Mouse (Mus musculus): ENCODE results near the gene Ost4. TPM values are rescaled to one million over a fixed set of nuclear protein-coding genes. Genes with fewer than 3 reads are reported as not detected.

The Ost4 gene
- polyA plus RNA-seq, 1 experiment, result 211 TPM

DNA sequence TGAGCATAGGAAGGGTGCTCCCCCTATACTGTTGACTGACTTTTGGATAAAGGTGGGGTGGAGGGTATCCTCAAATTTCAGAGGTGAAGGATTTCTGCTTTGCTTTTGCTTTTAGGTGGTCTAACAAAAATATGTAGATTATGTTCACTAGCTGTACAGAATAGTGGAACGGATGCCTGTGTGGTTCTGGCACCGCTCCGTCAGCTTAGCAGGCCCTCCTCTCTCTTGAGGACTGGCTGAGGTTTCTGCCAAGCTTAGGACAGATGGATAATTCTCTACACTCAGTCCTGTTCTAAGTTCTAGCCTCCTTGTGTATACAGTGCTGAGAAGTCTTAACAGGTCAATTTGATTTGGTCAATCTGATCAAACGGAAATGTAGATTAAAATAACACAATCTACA, 42.9 kb upstream of the Ost4 start:
- peak overlapping the region; percentile 76 for H3K27ac ChIP-seq (ENCODE audit: insufficient read depth, low read depth, low read length)
- H3K27me3 ChIP-seq (ENCODE audit: control insufficient read depth, insufficient read depth, low read length), result no peaks in the 10 kb centered on the region
- 28% methylated on average over 4 of the region's 4 CpGs for WGBS
- peaks cover 19% of the 10 kb centered on the region; the same call in 1 of the 2 replicates for H3K4me1 ChIP-seq (ENCODE audit: control insufficient read depth, insufficient read depth, insufficient read length, low read length)
- peaks cover 34% of the 10 kb centered on the region for H3K36me3 ChIP-seq (ENCODE audit: control insufficient read depth, insufficient read depth, low read length)
- TF ChIP-seq CTCF (IDR thresholded peaks at IDR 0.05; ENCODE audit: extremely low read depth, insufficient read length, insufficient replicate concordance, low read depth, low read length), result no peak
- no peak for TF ChIP-seq POLR2A (IDR thresholded peaks at IDR 0.05; ENCODE audit: low read depth, low read length)
- peak overlapping the region; percentile 70 for H3K4me3 ChIP-seq (ENCODE audit: low read depth, low read length)

DNA sequence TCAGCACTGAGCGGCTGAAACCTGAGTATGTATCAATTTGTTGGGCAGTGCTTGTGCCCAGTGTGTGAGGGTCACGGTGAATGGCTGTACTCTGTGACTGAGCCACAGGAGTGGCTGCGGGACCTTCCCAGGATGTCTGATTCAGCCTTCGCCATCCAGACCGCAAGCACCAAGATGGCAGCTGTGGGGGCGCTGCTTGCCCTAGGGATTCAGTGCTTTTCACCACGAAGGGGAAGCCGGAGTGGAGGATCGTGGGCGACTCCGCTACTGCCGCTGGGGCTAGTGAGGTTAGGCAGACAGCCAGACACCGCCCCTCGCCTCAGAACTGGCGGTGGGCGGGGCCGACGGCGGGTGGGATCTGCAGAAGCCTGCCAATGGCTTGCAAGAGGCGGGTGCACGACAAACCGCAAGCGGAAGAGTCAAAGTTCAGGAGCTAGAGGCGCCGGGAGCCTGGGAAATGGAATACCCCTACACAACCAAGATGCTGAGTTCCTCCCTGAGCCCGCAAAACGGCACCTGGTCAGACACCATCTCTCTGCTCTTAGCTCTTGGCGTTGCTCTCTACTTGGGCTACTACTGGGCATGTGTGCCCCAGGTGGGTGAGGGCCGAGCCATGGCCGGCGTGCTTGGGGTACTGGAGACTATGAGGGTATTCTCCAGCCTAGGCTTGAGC, 42.2 kb upstream of the Ost4 start:
- TF ChIP-seq CTCF (IDR thresholded peaks at IDR 0.05; ENCODE audit: extremely low read depth, insufficient read length, insufficient replicate concordance, low read depth, low read length), result no peak
- peak; percentile 79 for TF ChIP-seq POLR2A (IDR thresholded peaks at IDR 0.05; ENCODE audit: low read depth, low read length)
- 1% methylated on average over 31 of the region's 31 CpGs for WGBS
- peaks cover 27% of the 10 kb centered on the region for H3K36me3 ChIP-seq (ENCODE audit: control insufficient read depth, insufficient read depth, low read length)
- peaks cover 20% of the 10 kb centered on the region; the same call in 1 of the 2 replicates for H3K4me1 ChIP-seq (ENCODE audit: control insufficient read depth, insufficient read depth, insufficient read length, low read length)
- peak overlapping the region; percentile 93 for H3K27ac ChIP-seq (ENCODE audit: insufficient read depth, low read depth, low read length)
- H3K4me3 ChIP-seq (ENCODE audit: low read depth, low read length), result peak overlapping the region; percentile 70
- H3K27me3 ChIP-seq (ENCODE audit: control insufficient read depth, insufficient read depth, low read length), result no peaks in the 10 kb centered on the region

DNA sequence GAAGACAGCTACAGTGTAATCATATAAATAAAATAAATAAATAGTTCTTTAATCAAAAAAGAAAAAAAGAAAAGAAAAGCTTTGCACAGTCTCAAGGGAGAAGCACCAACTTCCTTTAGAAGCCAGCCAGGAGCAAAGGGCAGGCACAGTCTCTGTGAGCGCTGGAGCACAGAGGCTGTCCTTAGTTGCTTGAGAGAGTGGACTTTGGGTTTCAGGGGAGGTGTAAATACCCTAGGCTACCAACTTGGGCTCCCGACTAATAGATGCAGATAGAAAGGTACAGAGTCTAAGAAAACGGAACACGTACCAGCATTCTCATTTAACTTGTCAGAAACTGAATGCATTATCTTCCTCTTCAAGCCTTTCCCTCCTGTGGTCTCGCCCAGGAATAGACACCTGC, 41.0 kb upstream of the Ost4 start:
- TF ChIP-seq POLR2A (IDR thresholded peaks at IDR 0.05; ENCODE audit: low read depth, low read length), result no peak
- no peak for TF ChIP-seq CTCF (IDR thresholded peaks at IDR 0.05; ENCODE audit: extremely low read depth, insufficient read length, insufficient replicate concordance, low read depth, low read length)
- Histone ChIP-seq H3K27me3 (ENCODE audit: control insufficient read depth, insufficient read depth, low read length) (no peaks in the 10 kb centered on the region), H3K4me1 (ENCODE audit: control insufficient read depth, insufficient read depth, insufficient read length, low read length) (peaks cover 20% of the 10 kb centered on the region; the same call in 1 of the 2 replicates), H3K27ac (ENCODE audit: insufficient read depth, low read depth, low read length) (peak overlapping the region; percentile 93), H3K36me3 (ENCODE audit: control insufficient read depth, insufficient read depth, low read length) (peaks cover 16% of the 10 kb centered on the region), H3K4me3 (ENCODE audit: low read depth, low read length) (no peak overlapping the region)
- 37% methylated on average over 5 of the region's 5 CpGs for WGBS

DNA sequence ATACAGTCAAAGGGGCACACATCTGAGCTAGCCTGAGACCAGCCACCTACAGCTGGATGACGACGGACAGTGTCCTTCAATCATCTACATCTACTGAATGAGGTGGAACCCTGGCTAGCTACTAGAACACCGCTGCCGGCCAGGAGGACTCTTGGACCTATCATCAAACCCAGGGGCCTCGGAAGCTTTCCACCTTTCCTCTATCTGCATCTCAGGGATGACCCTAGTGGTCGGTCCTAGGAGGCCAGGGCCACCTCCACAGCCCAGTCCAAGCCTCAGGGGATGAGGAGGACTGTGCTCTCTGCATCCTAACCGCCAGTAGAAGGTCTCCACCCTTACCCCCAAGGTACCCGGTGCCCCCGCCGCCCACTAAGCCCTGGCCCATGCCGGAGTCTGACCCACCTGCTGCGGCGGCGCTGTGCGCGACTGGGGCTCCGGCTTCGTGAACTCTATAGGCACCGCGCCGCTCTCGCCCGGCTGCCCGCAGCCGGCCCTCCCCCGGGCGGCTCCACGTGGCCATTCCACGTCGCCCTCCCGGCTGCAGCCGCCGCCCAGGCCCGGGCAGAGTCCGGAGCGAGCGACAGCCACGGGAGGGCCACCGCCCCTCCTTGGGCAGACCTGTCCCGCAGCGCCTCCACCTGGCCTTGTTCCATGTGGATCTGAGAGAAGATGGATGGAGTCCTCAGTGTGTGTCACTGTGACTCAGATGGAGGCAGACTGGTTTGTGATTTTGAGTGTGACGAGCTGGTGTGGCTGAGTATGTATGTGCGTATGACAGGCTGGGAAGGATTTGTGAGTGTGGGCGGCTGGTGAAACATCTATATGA, 37.6 kb upstream of the Ost4 start, which contains the start of gene Cgref1:
Gene Cgref1 (minus strand): TSS at position 636 of the 826 bp plus-strand sequence.
- no peaks in the 10 kb centered on the region for H3K36me3 ChIP-seq (ENCODE audit: control insufficient read depth, insufficient read depth, low read length)
- 5% methylated on average over 44 of the region's 44 CpGs for WGBS
- peaks cover 13% of the 10 kb centered on the region; the same call in 1 of the 2 replicates for H3K4me1 ChIP-seq (ENCODE audit: control insufficient read depth, insufficient read depth, insufficient read length, low read length)
- peak within 1 kb of the TSS; percentile 91 for H3K27ac ChIP-seq (ENCODE audit: insufficient read depth, low read depth, low read length)
- H3K4me3 ChIP-seq (ENCODE audit: low read depth, low read length), result peak within 1 kb of the TSS; percentile 69
- peak; percentile 49; the same call in 1 of the 2 replicates for TF ChIP-seq POLR2A (IDR thresholded peaks at IDR 0.05; ENCODE audit: low read depth, low read length)
- TF ChIP-seq CTCF (IDR thresholded peaks at IDR 0.05; ENCODE audit: extremely low read depth, insufficient read length, insufficient replicate concordance, low read depth, low read length), result peak; percentile 51; the same call in 1 of the 2 replicates
- H3K27me3 ChIP-seq (ENCODE audit: control insufficient read depth, insufficient read depth, low read length), result no peaks in the 10 kb centered on the region

DNA sequence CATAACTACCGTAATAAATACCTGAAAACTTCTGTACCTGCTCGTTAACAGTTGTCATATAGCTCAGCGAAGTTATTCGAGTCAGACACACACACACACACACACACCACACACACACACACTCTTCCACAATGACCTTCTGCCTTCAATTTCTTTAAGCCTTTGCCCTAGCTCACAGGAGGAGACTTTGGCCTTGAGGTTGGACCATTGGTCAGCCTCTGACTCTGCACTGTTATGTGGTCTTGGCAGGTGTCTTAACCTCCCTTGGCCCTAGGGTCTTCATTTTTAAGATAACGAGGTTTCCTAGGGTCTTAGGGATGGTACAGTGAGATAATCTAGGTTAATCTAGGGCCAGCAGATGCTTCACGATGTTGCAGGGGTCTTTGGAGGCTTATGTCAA, 36.8 kb upstream of the Ost4 start:
- Histone ChIP-seq H3K27me3 (ENCODE audit: control insufficient read depth, insufficient read depth, low read length) (no peaks in the 10 kb centered on the region), H3K36me3 (ENCODE audit: control insufficient read depth, insufficient read depth, low read length) (no peaks in the 10 kb centered on the region), H3K4me1 (ENCODE audit: control insufficient read depth, insufficient read depth, insufficient read length, low read length) (peaks cover 13% of the 10 kb centered on the region; the same call in 1 of the 2 replicates), H3K4me3 (ENCODE audit: low read depth, low read length) (peak overlapping the region; percentile 69), H3K27ac (ENCODE audit: insufficient read depth, low read depth, low read length) (peak overlapping the region; percentile 91)
- no peak for TF ChIP-seq POLR2A (IDR thresholded peaks at IDR 0.05; ENCODE audit: low read depth, low read length)
- TF ChIP-seq CTCF (IDR thresholded peaks at IDR 0.05; ENCODE audit: extremely low read depth, insufficient read length, insufficient replicate concordance, low read depth, low read length), result no peak
- 63% methylated on average over 6 of the region's 6 CpGs for WGBS

DNA sequence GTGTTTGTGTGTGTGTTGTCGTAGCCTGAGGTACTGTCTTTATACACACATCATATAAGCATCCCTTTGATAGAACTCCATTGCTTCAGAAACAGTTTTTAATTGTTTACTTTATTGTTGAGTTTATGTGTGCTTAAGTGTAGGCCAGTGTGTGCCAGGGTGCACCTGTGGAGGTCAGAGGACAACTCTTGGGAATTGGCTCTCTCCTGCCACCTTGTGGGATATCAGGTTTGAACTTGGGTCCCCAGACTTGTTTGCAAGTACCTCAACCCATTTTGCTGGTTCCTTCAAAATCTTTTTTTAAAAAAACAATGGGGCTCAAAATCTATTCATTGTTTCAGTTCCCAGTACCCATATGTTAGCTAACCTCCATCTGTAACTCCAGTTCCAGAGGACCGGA, 35.4 kb upstream of the Ost4 start:
- WGBS, result 83% methylated on average over 2 of the region's 2 CpGs
- no peak for TF ChIP-seq POLR2A (IDR thresholded peaks at IDR 0.05; ENCODE audit: low read depth, low read length)
- TF ChIP-seq CTCF (IDR thresholded peaks at IDR 0.05; ENCODE audit: extremely low read depth, insufficient read length, insufficient replicate concordance, low read depth, low read length), result peak; percentile 61; the same call in 1 of the 2 replicates

More for the DNA sequence above, 35.4 kb upstream of the Ost4 start:
- no peaks in the 10 kb centered on the region; the same call in 1 of the 2 replicates for H3K36me3 ChIP-seq (ENCODE audit: control insufficient read depth, insufficient read depth, low read length)
- H3K27ac ChIP-seq (ENCODE audit: insufficient read depth, low read depth, low read length), result no peak overlapping the region
- no peak overlapping the region for H3K4me3 ChIP-seq (ENCODE audit: low read depth, low read length)
- peaks cover 13% of the 10 kb centered on the region; the same call in 1 of the 2 replicates for H3K4me1 ChIP-seq (ENCODE audit: control insufficient read depth, insufficient read depth, insufficient read length, low read length)
- H3K27me3 ChIP-seq (ENCODE audit: control insufficient read depth, insufficient read depth, low read length), result no peaks in the 10 kb centered on the region
